Mouse (Mus musculus) brain, embryonic 14.5 days (tissue): ENCODE data around the gene Tmem274.

Experiments used
- CTCF ChIP-seq: fragments of 200-500 bp; IDR thresholded peaks from 2 replicates; pipeline ENCODE4 v1.5.1; 2012; ENCODE audit warnings: inconsistent platforms, mild to moderate bottlenecking, moderate library complexity, borderline replicate concordance; ENCODE audit not compliant: insufficient read depth, insufficient read length; ENCODE audit errors: extremely low read depth
- POLR2A ChIP-seq: fragments of 200-500 bp; IDR thresholded peaks from 2 replicates; pipeline ENCODE4 v1.6.1; 2012; ENCODE audit warnings: mild to moderate bottlenecking, inconsistent platforms, borderline replicate concordance; ENCODE audit not compliant: poor library complexity, insufficient read depth, insufficient read length, severe bottlenecking; ENCODE audit errors: extremely low read depth

GRCm38 (mm10) chr4:149461579-149462304 is 15.4 kb upstream of the Tmem274 start:
- TF ChIP-seq CTCF, result no peak
- no peak for TF ChIP-seq POLR2A
